Mouse (Mus musculus) kidney, embryonic 16.5 days (tissue): ENCODE results near the gene Rhd. TPM values are rescaled to one million over a fixed set of nuclear protein-coding genes. Genes with fewer than 3 reads are reported as not detected.

ENCODE experiments used
- ATAC-seq: fragments of 200-750 bp; cut with Nextera tagmentation; 2 replicates; pipeline ENCODE4 v1.8.0; 2017; ENCODE audit warnings: moderate TSS enrichment; ENCODE audit not compliant: low FRiP score, low TSS enrichment
- H3K27ac ChIP-seq: fragments of 300-500 bp; sonication (generic); 2 replicates; pipeline ENCODE4 v1.5.1; 2014; ENCODE audit warnings: low read length
- H3K27me3 ChIP-seq: fragments of 300-500 bp; sonication (generic); 2 replicates; pipeline ENCODE4 v1.6.1; 2014; ENCODE audit warnings: low read length, control low read depth, mixed read lengths; ENCODE audit not compliant: insufficient read depth
- H3K36me3 ChIP-seq: fragments of 300-500 bp; sonication (generic); 2 replicates; pipeline ENCODE4 v1.6.1; 2014; ENCODE audit warnings: low read length, control low read depth, mixed read lengths; ENCODE audit not compliant: insufficient read depth
- H3K4me1 ChIP-seq: fragments of 300-500 bp; sonication (generic); 2 replicates; pipeline ENCODE4 v1.6.1; 2014; ENCODE audit warnings: low read length, control low read depth, mixed read lengths; ENCODE audit not compliant: insufficient read depth
- H3K4me2 ChIP-seq: fragments of 300-500 bp; sonication (generic); replicated peaks from 2 replicates; pipeline ENCODE4 v1.6.1; 2014; ENCODE audit warnings: low read depth, low read length
- H3K4me3 ChIP-seq: fragments of 300-500 bp; sonication (generic); 2 replicates; pipeline ENCODE4 v1.5.1; 2014; ENCODE audit warnings: mild to moderate bottlenecking, low read length
- H3K9ac ChIP-seq: fragments of 300-500 bp; sonication (generic); replicated peaks from 2 replicates; pipeline ENCODE4 v1.6.1; 2014; ENCODE audit warnings: low read length
- H3K9me3 ChIP-seq: fragments of 300-500 bp; sonication (generic); 2 replicates; pipeline ENCODE4 v1.6.1; 2016; ENCODE audit warnings: low read length, control low read depth
- WGBS: fragments of 180-500 bp; shearing (Covaris S2); extraction: QIAGEN DNeasy Blood & Tissue Kit; methylation state at CpG from one replicate; pipeline ENCODE4 v1.1.7; 2014; 5-methylcytosine and 5-hydroxymethylcytosine counted together
- polyA plus RNA-seq: library from polyadenylated mRNA; unstranded; fragments of >200 nt; fragmentation: Nextera tagmentation; extraction: Ambion mirVana; gene quantifications from 2 replicates; pipeline ENCODE4 v1.2.1, GENCODE M21; 2015

Gene Rhd
- polyA plus RNA-seq, 1 experiment from 2014 or later, result 3.0 TPM

DNA sequence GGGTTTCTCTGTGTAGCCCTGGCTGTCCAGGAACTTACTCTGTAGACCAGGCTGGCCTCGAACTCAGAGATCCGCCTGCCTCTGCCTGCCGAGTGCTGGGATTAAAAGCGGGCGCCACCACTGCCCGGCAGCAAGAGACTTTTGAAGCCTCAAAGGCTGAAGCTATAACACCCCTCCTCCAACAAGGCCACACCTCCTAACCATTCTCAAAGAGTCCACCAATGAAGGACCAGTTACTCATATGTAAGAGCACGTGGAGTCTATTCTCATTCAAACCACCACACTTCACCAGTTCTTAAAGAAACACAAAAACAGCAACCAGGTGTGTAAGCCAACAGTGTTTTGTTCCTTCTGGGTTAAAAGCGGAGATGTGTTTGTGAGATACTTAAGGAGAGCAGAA is 3.3 kb downstream of the Rhd start:
- Histone ChIP-seq H3K27ac (no peak overlapping the region), H3K4me2 (no peak overlapping the region)

DNA sequence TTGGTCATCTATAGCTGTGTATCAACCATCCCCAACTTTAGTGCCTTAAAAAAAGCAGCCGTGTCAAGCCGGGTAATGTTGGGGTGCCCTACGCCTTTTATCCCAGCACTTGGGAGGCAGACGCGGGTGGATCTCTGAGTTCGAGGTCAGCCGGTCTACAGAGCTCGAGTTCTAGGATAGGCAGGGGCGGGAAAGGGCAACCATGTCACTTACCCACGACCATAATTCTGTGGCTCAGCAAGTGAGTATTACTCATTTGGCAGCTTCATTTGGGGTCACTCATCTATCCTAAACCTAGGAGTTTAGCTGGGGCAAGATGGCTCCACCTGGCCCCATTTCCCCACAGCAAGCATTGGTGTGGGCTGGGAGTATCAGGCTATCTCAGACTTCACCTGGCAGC is 3.7 kb downstream of the Rhd start:
- H3K4me1 ChIP-seq, result peaks cover 16% of the 10 kb centered on the region
- no peak overlapping the region for H3K9ac ChIP-seq
- peaks cover 16% of the 10 kb centered on the region for H3K27me3 ChIP-seq
- WGBS, result 88% methylated on average over 10 of the region's 10 CpGs
- H3K4me2 ChIP-seq, result no peak overlapping the region
- no peaks in the 10 kb centered on the region for H3K36me3 ChIP-seq
- ATAC-seq, result no peak
- no peak overlapping the region for H3K4me3 ChIP-seq
- no peak overlapping the region for H3K27ac ChIP-seq
- no peaks in the 10 kb centered on the region for H3K9me3 ChIP-seq

More for the DNA sequence above, 3.3 kb downstream of the Rhd start:
- ATAC-seq, result no peak
- Histone ChIP-seq H3K9ac (no peak overlapping the region), H3K9me3 (no peaks in the 10 kb centered on the region), H3K27me3 (peaks cover 16% of the 10 kb centered on the region), H3K4me3 (no peak overlapping the region), H3K36me3 (no peaks in the 10 kb centered on the region), H3K4me1 (peaks cover 16% of the 10 kb centered on the region)
- 92% methylated on average over 8 of the region's 8 CpGs for WGBS

DNA sequence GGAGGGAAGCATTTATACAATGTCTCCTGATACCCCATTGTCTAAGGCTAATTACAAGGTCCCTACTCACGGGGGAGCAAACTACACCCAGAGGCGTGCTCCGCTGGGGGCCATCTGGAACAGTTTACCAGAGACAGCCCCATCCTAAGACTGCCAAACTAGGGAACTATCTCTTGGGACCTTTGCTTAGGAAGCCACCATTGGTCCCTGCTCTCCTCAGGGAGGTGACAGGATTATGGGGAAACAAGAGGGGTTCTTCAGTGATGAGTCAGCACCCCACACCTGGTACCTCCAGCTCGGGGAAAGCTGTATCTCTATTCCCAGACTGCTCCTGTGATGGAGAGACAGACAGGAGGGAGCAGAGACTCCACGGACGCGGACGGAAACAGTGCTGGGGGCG is 4.2 kb downstream of the Rhd start:
- Histone ChIP-seq H3K4me3 (no peak overlapping the region), H3K4me2 (no peak overlapping the region), H3K27me3 (peaks cover 16% of the 10 kb centered on the region), H3K27ac (no peak overlapping the region), H3K36me3 (no peaks in the 10 kb centered on the region), H3K9me3 (no peaks in the 10 kb centered on the region), H3K9ac (no peak overlapping the region), H3K4me1 (peaks cover 16% of the 10 kb centered on the region)
- WGBS, result 33% methylated on average over 9 of the region's 9 CpGs
- ATAC-seq, result no peak

DNA sequence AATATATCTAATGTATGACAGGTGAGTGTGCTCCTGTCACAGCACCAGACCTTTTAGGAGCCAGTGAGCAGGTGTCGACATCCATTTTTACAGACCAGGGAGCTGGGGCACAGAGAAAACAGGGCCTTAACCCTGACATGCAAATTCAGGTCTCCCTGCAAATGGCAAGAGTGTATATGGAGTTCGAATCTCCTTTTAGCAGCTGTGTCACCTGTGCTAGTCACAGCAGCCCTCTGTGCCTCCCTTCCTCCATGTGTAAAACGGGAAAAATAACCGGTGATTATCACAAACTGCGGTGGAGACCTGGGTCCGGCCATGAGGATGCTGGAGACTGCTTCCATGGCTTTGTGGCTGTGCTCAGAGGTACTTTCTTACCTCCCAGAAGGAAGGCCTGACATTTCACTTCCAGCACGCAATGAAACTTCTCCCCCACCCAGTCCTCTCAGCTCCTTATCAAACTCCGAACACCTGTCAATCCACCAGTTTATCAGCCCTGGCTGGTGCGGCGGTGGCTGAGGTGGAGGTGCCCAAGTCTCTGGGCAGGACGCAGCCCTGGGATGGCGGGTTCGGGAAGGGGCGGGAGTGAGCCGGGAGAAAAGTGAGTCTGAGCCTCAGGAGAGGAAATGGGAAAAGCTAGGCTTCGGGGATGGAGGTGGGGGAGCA is 4.9 kb downstream of the Rhd start:
- ATAC-seq, result no peak
- Histone ChIP-seq H3K4me1 (peaks cover 16% of the 10 kb centered on the region), H3K9me3 (no peaks in the 10 kb centered on the region), H3K27me3 (peaks cover 16% of the 10 kb centered on the region), H3K27ac (no peak overlapping the region), H3K36me3 (no peaks in the 10 kb centered on the region), H3K4me2 (peak overlapping the region; percentile 46), H3K9ac (peak overlapping the region; percentile 51; the same call in 1 of the 2 replicates), H3K4me3 (peak overlapping the region; percentile 15)
- WGBS, result 12% methylated on average over 16 of the region's 16 CpGs

DNA sequence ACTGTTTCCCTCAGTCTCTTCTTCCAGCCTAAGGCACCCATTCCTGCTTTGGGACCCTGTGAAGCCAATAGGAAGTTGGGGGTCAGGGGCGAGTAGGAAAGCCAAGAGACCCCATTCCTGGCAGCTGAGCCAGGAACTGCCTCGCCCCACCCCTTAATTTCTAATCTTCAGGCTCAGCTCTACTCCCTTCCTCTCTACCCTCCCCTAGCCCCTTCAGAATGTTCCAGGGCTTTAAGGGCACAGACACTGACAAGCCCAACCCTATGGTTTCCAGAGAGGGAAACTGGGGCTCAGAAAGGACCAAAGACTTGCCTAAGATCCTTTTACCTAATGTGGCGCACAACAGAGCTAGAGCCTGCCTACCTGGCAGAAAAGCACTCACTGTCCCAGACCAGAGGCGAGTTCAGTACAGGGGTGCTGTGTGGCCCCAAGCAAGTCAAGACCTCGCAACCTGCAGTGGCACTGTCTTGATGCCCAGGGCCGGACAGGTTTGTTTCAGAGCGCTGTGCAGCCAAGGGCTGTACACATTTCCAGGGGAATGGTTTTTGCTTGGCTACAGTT is 5.6 kb downstream of the Rhd start:
- H3K27me3 ChIP-seq, result peaks cover 16% of the 10 kb centered on the region
- peak overlapping the region; percentile 15; the same call in 1 of the 2 replicates for H3K4me3 ChIP-seq
- no peaks in the 10 kb centered on the region for H3K36me3 ChIP-seq
- peaks cover 16% of the 10 kb centered on the region for H3K4me1 ChIP-seq
- no peak for ATAC-seq
- H3K27ac ChIP-seq, result no peak overlapping the region
- WGBS, result 57% methylated on average over 7 of the region's 7 CpGs
- H3K9me3 ChIP-seq, result no peaks in the 10 kb centered on the region
- peak overlapping the region; percentile 46 for H3K4me2 ChIP-seq
- H3K9ac ChIP-seq, result 0 out of 2 replicates have a peak overlapping the region, but pooled peaks have one; percentile 51

DNA sequence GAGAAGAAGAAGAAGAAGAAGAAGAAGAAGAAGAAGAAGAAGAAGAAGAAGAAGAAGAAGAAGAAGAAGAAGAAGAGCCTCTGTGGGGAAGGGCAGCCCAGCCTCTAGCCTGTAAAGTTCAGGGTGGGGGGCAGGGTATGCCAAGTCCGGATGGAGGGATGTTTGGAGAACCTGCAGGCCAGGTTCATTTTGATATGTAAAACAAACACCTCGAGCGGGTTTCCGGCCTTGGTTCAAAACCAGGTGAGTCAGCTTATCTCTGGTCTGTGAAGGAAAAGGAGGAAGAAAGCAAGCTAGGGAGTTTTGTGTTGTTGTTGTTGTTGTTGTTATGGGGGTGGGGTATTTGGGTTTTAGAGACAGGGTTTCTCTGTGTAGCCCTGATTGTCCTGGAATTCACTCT is 7.1 kb downstream of the Rhd start:
- 48% methylated on average over 4 of the region's 4 CpGs for WGBS
- no peaks in the 10 kb centered on the region for H3K36me3 ChIP-seq

DNA sequence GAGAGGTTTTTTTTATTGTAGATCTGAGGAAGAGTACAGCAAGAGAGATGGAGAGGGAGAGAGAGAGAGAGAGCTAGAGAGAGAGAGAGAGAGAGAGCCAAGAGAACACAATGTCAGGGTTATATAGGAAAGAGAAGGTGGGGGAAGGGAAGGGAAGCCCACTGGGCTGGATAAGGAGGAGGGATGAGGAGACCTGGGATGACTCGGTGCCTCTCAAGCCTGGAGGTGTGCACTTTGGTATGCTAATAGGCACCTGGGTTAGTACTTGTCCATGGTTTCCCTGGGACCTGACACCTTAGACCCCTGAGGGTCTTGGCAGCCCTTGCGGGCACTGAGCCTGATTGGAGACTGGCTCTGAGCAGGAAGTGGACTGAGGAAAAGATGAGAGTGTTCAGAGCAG is 7.6 kb downstream of the Rhd start:
- Histone ChIP-seq H3K36me3 (no peaks in the 10 kb centered on the region), H3K4me3 (no peak overlapping the region), H3K9ac (no peak overlapping the region), H3K27me3 (peaks cover 16% of the 10 kb centered on the region), H3K4me1 (peaks cover 16% of the 10 kb centered on the region), H3K4me2 (no peak overlapping the region), H3K9me3 (no peaks in the 10 kb centered on the region), H3K27ac (no peak overlapping the region)
- 38% methylated on average over 2 of the region's 2 CpGs for WGBS
- no peak for ATAC-seq

More for the DNA sequence above, 7.1 kb downstream of the Rhd start:
- H3K4me3 ChIP-seq, result no peak overlapping the region
- peaks cover 16% of the 10 kb centered on the region for H3K4me1 ChIP-seq
- H3K4me2 ChIP-seq, result no peak overlapping the region
- no peak overlapping the region for H3K9ac ChIP-seq
- H3K9me3 ChIP-seq, result no peaks in the 10 kb centered on the region
- no peak overlapping the region for H3K27ac ChIP-seq
- H3K27me3 ChIP-seq, result peaks cover 16% of the 10 kb centered on the region
- ATAC-seq, result no peak

DNA sequence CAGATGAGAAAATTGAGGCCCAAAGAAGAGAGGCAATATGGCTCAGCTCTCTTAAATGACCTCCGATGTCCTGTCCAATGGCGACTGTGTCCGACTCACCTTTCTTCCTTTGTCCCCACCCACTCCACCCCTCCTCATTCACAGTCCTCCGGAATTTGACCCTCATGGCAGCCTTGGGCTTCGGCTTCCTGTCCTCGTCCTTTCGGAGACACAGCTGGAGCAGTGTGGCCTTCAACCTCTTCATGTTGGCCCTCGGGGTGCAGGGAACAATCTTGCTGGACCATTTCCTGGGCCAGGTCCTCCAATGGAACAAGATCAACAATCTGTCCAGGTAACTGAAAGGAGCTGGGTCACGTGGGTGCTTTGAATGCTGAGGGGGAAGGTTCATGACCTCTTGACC is 11.8 kb downstream of the Rhd start:
- Histone ChIP-seq H3K36me3 (no peaks in the 10 kb centered on the region), H3K4me2 (no peak overlapping the region), H3K9ac (no peak overlapping the region), H3K4me1 (no peaks in the 10 kb centered on the region), H3K27me3 (no peaks in the 10 kb centered on the region), H3K27ac (no peak overlapping the region), H3K9me3 (no peaks in the 10 kb centered on the region), H3K4me3 (no peak overlapping the region)
- WGBS, result 66% methylated on average over 9 of the region's 9 CpGs
- ATAC-seq, result no peak

DNA sequence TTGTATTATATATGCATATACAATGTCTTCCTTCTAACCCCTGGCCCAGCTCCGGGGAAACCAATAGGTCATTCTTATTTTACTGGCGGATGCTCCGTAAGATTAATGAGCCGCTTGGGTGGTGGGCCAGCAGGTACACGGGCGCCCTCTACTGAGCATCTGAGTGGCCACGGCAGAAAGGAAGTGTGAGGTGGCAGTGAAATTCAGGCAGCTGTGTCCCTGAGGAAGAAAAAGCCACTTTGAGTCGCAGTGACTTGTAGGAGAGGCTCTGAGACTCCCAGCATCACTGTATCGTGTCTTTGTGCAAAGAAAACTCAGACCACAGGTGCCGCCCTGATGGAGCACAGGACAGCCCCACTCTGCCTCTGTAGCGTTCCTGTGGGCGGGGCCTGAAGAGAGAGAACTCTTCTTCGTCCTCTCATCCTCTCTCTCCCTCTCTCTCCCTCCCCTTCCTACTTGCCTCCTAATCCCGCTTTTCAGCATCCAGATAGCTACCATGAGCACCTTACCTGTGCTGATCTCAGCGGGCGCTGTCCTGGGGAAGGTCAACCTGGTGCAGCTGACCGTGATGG is 15.2 kb downstream of the Rhd start:
- 0 out of 2 replicates have a peak, but pooled peaks have one; percentile 35 for ATAC-seq
- H3K4me3 ChIP-seq, result peak overlapping the region; percentile 41
- no peak overlapping the region for H3K27ac ChIP-seq
- H3K4me1 ChIP-seq, result no peaks in the 10 kb centered on the region
- peak overlapping the region; percentile 48; the same call in 1 of the 2 replicates for H3K9ac ChIP-seq
- no peaks in the 10 kb centered on the region for H3K27me3 ChIP-seq
- H3K9me3 ChIP-seq, result no peaks in the 10 kb centered on the region
- 5% methylated on average over 17 of the region's 17 CpGs for WGBS
- peak overlapping the region; percentile 62 for H3K4me2 ChIP-seq
- H3K36me3 ChIP-seq, result no peaks in the 10 kb centered on the region

DNA sequence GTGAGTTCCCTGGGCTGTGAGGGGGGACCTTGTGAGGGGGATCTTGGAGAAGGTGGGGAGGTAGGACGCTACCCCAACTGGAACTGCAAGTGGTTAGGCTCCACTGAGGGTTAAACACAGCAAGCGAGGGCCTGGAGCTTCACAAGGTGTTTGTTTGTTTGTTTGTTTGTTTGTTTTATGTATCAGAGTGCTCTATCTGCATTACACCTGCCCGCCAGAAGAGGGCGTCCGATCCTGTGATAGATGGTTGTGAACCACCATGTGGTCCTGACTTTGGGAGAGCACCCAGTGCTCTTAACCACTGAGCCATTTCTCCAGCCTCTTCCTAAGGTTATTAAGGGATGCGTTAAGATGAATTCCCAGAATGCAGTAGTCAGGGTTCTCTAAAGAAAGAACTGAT is 15.7 kb downstream of the Rhd start:
- no peak overlapping the region for H3K27ac ChIP-seq
- no peak overlapping the region for H3K9ac ChIP-seq
- no peaks in the 10 kb centered on the region for H3K4me1 ChIP-seq
- H3K9me3 ChIP-seq, result no peaks in the 10 kb centered on the region
- peak overlapping the region; percentile 41 for H3K4me3 ChIP-seq
- H3K4me2 ChIP-seq, result peak overlapping the region; percentile 62
- WGBS, result 42% methylated on average over 6 of the region's 6 CpGs
- no peaks in the 10 kb centered on the region for H3K36me3 ChIP-seq
- no peaks in the 10 kb centered on the region for H3K27me3 ChIP-seq
- no peak for ATAC-seq
